Mouse (Mus musculus): ENCODE measurements at regions not wholly inside any gene's neighbourhood (a gene's known extent, or its start where the extent isn't known, plus 50 kb on each side); places are given as distances from the start of the nearest gene placed in this dataset.

- DNase-seq (ENCODE audit: low spot score): no peak
Observed at GRCm38 (mm10) chr2:45184704-45185620, 67.8 kb upstream of the Zeb2 start.

GRCm38 (mm10) chr2:45184149-45184548 is 67.0 kb upstream of the Zeb2 start:
- DNase-seq (ENCODE audit: low spot score): no peak

- DNase-seq (ENCODE audit: low spot score): no peak
Observed at GRCm38 (mm10) chr2:45182876-45183275, 65.7 kb upstream of the Zeb2 start.

GRCm38 (mm10) chr2:45181552-45181951 is 64.4 kb upstream of the Zeb2 start:
- DNase-seq (ENCODE audit: low spot score): no peak

- no peak for DNase-seq (ENCODE audit: low spot score)
Observed at GRCm38 (mm10) chr2:45178849-45179453, 61.8 kb upstream of the Zeb2 start.

- no peak for DNase-seq (ENCODE audit: low spot score)
Observed at GRCm38 (mm10) chr2:45172382-45172781, 55.2 kb upstream of the Zeb2 start.

GRCm38 (mm10) chr2:45171520-45172173 is 54.5 kb upstream of the Zeb2 start:
- no peak for DNase-seq (ENCODE audit: low spot score)

GRCm38 (mm10) chr2:45170272-45170671 is 53.1 kb upstream of the Zeb2 start:
- DNase-seq (ENCODE audit: low spot score): no peak

GRCm38 (mm10) chr2:45169429-45170070 is 52.4 kb upstream of the Zeb2 start:
- no peak for DNase-seq (ENCODE audit: low spot score)

- no peak for DNase-seq (ENCODE audit: low spot score)
Observed at GRCm38 (mm10) chr2:45168606-45169005, 51.4 kb upstream of the Zeb2 start.
